Mouse (Mus musculus): Measurements from ENCODE around the gene Psenen.

Psenen gene

DNA sequence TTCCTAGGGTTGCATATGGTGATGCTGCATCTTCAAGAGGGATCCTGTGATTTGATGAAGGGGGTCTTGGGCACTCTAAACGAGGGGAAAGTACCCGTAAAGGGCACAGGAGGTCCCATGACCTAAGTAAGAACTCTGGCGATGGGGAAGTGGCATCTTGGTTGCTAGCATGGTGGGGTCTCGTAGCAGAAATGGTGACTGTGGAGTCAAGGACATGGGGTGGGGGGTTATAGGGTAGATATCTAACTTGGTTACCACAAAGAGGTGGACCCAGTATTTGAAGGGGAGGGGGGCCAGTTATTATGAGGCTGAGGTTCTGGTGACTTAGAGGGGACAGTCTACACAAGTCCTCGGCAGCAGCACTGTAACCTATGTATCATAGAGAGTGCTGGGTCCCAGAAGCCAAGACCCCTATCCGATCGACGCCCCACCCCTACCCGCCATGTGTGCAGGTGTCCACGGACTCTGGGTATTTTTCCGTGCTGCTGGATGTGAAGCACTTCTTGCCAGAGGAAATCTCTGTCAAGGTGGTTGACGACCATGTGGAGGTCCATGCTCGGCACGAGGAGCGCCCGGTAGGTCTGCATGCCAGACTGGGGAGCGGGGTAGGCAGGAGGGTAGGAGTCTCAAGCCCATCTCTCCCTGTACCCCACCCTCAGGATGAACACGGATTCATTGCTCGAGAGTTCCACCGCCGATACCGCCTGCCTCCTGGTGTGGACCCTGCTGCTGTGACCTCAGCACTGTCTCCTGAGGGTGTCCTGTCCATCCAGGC lies 9.4 kb downstream of the Psenen start:
- no peak for DNase-seq (ENCODE audit: low spot score in 2 of 2)

- DNase-seq (ENCODE audit: low spot score in 2 of 2) = no peak
These were observed 10.3 kb downstream of the Psenen start for GRCm38 (mm10) chr7:30553021-30553589.

DNA sequence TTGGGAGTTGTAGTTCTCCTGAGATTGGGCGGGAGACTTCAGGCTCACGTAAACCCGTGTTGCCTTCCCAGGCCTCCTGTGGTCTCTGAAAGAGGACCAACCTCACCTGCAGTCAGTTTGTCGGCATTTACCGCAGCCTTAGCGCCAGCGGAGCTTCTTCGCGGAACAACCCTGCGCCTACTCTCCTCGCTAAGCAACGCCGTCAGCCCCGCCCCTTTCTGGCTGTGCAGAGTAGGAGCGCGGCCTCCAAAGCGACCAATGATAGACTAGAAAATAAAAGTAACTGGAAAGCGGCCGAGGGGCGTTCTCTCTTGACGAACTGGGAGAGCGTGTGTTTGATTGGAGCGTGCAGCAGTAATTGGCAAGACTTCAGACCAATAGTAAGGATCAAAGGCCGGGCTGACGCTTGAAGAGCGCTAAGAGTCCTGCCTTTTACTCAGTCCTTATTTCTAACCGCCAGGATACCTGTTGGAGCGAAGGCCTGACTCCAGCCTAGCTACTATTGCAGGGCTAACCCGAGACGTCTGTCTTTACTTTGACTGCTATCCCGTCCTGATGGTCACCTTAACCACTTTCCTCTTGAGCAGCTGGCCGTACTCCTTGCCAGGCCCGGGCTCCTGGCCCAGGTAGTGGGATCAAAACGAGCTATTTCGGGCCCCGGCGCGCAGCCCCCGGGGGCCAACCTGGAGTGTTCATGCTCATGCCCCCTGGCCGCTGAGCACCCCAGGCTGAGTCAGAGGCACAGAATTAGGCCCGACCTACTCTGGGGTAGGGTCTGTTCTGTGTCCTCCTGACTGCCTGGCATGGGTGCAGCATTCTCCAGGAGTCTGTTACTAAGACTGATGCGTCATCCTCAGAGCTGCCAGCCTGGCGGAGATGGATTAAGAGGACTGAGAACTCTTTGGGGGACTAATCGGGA lies 11.1 kb downstream of the Psenen start, which contains the start of the genes Hspb6 and Proser3:
Gene Hspb6 (plus strand): TSS at position 77 of the 919 bp plus-strand sequence.
Gene Proser3 (minus strand): TSS at position 198 of the 919 bp plus-strand sequence.
- peak; percentile 93 to 95 for DNase-seq (ENCODE audit: low spot score in 2 of 2)

GRCm38 (mm10) chr7:30551445-30552101 lies 11.9 kb downstream of the Psenen start:
- DNase-seq (ENCODE audit: low spot score in 2 of 2) = no peak

- DNase-seq (ENCODE audit: low spot score in 2 of 2) = no peak
These were observed 12.8 kb downstream of the Psenen start for GRCm38 (mm10) chr7:30550603-30551002.

- DNase-seq (ENCODE audit: low spot score in 2 of 2) = no peak
These were observed 13.5 kb downstream of the Psenen start for GRCm38 (mm10) chr7:30549880-30550279.

DNA sequence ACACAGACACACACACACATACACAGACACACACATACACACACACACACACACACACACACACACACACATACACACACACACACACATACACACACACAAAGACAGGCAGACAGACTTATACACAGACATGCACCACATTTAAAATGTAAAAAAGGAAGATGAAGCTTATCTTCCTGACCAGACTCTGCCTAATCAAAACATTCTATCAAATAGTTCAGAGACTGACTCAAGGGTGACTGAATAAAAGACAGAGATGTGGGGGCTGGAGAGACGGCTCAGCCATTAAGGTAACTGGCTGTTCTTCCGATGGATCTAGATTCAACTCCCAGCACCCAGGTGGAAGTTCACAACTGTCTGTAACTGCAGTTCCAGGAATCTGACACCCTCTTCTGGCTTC lies 19.1 kb downstream of the Psenen start:
- no peak for DNase-seq (ENCODE audit: low spot score in 2 of 2)

GRCm38 (mm10) chr7:30540572-30540971 lies 22.9 kb downstream of the Psenen start:
- DNase-seq (ENCODE audit: low spot score in 2 of 2) = no peak

GRCm38 (mm10) chr7:30534633-30535577 lies 28.5 kb downstream of the Psenen start, which contains the start of gene Arhgap33:
TSS of gene Arhgap33 (minus strand) at chr7:30535060.
- DNase-seq (ENCODE audit: low spot score in 2 of 2) = peak; percentile 95 to 96

- no peak for DNase-seq (ENCODE audit: low spot score in 2 of 2)
These were observed 29.3 kb downstream of the Psenen start for GRCm38 (mm10) chr7:30533941-30534632.

GRCm38 (mm10) chr7:30532931-30533330 lies 30.5 kb downstream of the Psenen start:
- DNase-seq (ENCODE audit: low spot score in 2 of 2) = no peak

- peak; percentile 50 to 64 for DNase-seq (ENCODE audit: low spot score in 2 of 2)
These were observed 32.1 kb downstream of the Psenen start for GRCm38 (mm10) chr7:30531291-30531815.

GRCm38 (mm10) chr7:30526981-30527380 lies 36.4 kb downstream of the Psenen start:
- DNase-seq (ENCODE audit: low spot score in 2 of 2) = no peak

- no peak for DNase-seq (ENCODE audit: low spot score in 2 of 2)
These were observed 37.0 kb downstream of the Psenen start for GRCm38 (mm10) chr7:30526399-30526798.

- no peak for DNase-seq (ENCODE audit: low spot score in 2 of 2)
These were observed 37.5 kb downstream of the Psenen start for GRCm38 (mm10) chr7:30525954-30526353.

GRCm38 (mm10) chr7:30524487-30524886 lies 38.9 kb downstream of the Psenen start:
- DNase-seq (ENCODE audit: low spot score in 2 of 2) = no peak

DNA sequence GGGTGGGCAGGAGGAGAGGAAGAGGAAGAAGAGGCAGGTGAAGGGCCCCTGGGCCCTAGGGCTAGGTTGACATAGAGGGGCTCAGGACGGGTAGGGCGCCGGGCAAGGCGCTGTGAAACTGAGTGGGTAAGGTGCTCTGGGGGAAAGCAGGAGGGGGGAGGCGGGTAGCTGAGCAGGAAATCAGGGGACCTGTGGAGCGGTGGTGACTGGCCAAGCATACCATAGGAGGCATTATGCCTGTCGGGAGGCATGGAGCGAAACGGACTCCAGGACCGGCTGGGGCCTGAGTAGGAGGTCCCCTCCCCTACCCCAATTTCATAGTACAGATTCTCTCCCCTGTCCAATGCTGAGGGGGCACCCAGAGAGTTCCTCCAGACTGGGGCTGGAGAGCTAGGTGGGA lies 40.6 kb downstream of the Psenen start:
- no peak for DNase-seq (ENCODE audit: low spot score in 2 of 2)

DNA sequence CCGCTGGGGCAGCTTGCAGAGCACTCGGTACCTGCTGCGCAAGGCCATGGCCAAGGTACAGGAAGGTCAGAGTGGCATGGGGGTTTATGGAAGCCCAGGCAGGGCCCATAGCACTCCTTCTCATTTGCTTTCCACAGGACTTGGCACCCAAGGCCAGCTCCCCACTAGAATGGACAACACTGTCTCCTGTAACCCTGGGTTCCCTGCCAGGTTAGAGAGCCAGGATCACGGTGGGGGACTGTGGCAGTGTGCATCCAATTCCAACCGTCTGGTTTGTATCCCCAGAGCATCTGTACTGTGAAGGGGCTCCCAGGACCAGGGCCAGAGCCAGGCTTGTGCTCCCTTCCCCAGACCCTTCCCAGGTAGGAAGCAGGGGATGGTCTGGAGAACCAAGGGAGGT lies 42.6 kb downstream of the Psenen start:
- no peak for DNase-seq (ENCODE audit: low spot score in 2 of 2)

GRCm38 (mm10) chr7:30520396-30520795 lies 43.0 kb downstream of the Psenen start:
- DNase-seq (ENCODE audit: low spot score in 2 of 2) = no peak

- no peak for DNase-seq (ENCODE audit: low spot score in 2 of 2)
These were observed 45.1 kb downstream of the Psenen start for GRCm38 (mm10) chr7:30518325-30518724.

All from frontal cortex, postnatal 14 days (tissue).